Mouse (Mus musculus) layer of hippocampus, postnatal 14 days (tissue): ENCODE results near the gene Btaf1. TPM values are rescaled to one million over a fixed set of nuclear protein-coding genes. Genes with fewer than 3 reads are reported as not detected.
A peak's percentile ranks its signal among the peaks of the same experiment; 100 is the strongest.
"Not testable (repeated sequence)": the region's sequence is repeated elsewhere in the genome, so short reads cannot be mapped to it uniquely, and the experiment has no call there.

Source experiments
- DNase-seq, 2 experiments: peaks; one replicate each; pipeline ENCODE4 v3.0.0; 2021 to 2022; ENCODE audit warnings: low spot score in 2 of 2, mixed read lengths in 1 of 2
- total RNA-seq, 2 experiments: library from RNA; stranded (reverse); gene quantifications; 2 replicates each; pipeline ENCODE4 v1.2.3; 2021

Gene Btaf1
- total RNA-seq, 2 experiments from 2014 or later = 19.4 to 20.4 TPM

GRCm38 (mm10) chr19:36919466-36919865, 6.4 kb upstream of the Btaf1 start, which contains the start of gene Fgfbp3:
Gene Fgfbp3 (minus strand): TSS chr19:36919615.
- peak in 1 of 2 experiments; percentile 10 for DNase-seq

- DNase-seq = peak in 1 of 2 experiments; percentile 60
These were observed 3.9 kb upstream of the Btaf1 start for GRCm38 (mm10) chr19:36922015-36922414.

DNA sequence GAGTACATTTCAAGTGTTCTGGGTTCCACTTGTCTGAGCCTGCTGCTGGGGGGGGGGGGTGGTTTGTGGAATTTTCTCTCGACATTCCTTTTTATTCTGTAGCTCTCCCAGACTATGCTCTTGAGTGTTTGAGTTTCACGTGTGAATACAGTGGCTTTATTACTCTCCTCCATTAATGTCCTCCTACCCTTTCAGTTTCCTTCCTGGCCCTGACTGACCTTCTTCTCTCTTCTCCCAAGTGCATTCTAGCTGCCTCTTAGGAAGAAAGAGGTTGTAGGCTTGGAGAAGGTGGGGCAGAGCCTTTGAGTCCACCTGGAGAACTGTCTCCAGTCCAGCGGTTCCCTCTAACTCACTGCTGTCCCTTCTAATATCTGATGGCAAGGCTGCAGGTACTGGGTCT, 2.9 kb upstream of the Btaf1 start:
- no peak for DNase-seq

- DNase-seq = peak in 1 of 2 experiments; percentile 19
These were observed 816 bp downstream of the Btaf1 start for GRCm38 (mm10) chr19:36926553-36927236.

- DNase-seq = no peak
These were observed 2.0 kb downstream of the Btaf1 start for GRCm38 (mm10) chr19:36927800-36928361.

GRCm38 (mm10) chr19:36929816-36930215, 3.9 kb downstream of the Btaf1 start:
- no peak for DNase-seq

DNA sequence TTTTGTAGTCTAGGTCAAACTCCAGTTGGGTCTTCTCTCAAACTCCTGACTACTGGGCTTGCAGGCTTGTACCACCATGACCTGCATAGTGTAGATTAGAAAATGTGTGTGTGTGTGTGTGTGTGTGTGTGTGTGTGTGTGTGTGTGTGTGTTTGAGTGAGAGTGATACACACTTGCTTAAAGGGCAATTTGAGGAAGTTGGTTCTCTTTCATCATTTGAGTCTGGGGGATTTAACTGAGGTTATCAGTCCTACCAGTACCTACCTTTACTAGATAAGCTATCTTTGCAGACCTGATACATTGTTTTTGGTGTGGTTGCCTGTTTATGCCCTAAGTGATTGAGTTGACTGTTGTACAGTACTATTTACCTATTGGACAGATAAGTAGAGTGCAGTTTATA, 6.2 kb downstream of the Btaf1 start:
- no peak for DNase-seq

DNA sequence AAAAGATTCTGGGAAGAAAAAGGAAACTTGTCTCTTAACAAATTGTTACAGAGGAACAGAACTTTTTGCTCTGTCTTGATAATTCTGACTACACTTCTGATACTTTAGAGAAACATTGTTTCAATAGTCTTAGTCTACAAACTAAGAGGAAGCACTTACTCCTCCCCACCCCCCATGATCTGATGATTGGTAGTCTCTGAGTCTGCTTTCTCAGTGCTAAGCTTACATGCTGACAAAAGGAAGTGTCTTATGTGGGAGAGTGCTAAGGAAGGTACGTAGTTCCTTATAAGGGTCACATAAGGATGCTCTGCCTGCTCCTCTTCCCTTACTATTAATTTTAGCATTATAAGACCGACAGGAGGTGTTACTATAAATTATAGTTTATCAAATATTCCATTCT, 6.7 kb downstream of the Btaf1 start:
- no peak for DNase-seq

- no peak for DNase-seq
These were observed 10.4 kb downstream of the Btaf1 start for GRCm38 (mm10) chr19:36936285-36936684.

DNA sequence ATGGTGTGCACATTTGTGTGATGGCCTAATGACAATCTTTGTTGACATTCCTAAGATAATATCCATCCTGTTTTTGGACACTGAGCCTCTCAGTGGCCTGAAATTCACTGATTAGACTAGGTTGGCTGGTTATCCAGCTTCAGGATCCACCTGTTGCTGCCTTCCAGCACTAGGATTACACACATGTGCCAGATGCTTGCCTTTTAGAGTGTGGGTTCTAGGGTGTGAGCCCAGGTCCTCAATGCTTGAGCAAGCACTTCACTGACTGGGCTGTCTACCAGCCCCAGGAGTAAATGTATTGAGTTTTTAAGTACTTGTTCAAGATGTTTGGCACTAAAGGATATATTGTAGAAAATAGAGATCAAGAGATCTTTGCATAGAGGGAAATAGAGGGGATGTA, 12.1 kb downstream of the Btaf1 start:
- DNase-seq = no peak

GRCm38 (mm10) chr19:36940064-36940463, 14.2 kb downstream of the Btaf1 start:
- no peak for DNase-seq

DNA sequence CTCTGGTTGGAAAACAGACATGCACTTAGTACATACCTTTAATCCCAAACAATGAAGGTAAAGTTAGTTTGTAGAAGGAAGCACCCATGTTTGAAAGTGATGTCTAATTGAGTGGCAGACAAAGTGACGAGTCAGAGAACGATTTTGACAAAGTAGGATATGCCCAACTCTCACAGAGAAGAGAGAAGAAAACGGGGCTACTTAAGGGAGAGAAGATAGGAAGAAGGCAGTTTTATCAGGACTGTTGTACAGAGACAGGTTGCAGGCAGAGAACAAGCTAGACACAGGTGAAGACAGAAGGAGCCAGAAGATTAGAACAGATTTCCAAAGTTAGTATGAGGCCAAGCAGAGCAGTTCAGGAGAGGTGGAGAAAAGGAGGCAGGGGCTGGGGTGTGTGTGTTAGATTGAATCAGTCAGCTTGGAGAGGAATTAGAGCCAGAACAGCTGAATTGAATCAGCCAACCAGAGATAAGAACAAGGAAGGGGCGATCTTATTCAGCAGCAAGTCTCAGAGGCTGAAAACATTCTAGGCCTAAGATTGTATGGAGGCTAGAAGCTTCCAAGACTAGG, 27.8 kb downstream of the Btaf1 start:
- DNase-seq = no peak

GRCm38 (mm10) chr19:36958331-36958730, 32.5 kb downstream of the Btaf1 start:
- DNase-seq = no peak

DNA sequence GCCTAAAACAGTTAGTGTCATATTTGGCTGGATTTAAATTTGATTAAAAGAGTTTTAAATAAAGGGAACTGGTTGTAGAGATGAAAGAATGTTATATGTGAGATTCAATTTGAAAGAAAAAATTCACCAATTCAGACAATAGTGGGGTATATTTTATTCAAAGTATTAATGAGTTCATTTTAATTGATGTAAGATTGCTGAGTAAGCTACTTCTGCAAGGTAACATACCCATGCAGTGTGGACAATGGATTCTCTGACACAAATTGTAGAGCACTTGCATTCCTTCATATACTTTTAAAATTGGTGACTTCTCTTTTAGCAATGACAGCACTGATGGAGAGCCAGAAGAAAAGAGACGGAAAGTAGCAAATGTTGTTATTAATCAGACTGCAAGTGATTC, 35.4 kb downstream of the Btaf1 start:
- no peak for DNase-seq

DNA sequence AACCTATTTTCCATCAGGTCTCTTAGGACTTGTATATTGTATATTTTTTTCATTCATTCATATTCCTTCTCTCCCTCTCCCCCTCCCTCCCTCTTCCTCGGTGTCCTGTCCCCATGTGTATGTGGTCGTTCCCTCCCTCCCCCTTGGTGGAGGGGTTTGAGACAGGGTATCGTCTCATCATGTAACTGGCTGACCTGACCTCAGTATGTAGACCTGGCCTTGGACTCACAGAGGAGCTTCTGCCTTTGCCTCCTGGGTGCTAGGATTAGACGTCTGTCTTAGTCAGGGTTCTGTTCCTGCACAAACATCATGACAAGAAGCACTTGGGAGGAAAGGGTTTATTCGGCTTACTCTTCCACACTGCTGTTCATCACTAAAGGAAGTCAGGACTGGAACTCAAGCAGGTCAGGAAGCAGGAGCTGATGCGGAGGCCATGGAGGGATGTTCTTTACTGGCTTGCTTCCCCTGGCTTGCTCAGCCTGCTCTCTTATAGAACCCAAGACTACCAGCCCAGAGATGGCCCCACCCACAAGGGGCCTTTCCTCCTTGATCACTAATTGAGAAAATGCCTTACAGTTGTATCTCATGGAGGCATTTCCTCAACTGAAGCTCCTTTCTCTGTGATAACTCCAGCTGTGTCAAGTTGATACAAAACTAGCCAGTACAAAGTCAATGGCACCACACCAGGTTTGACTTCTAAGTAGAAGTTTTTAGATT, 36.8 kb downstream of the Btaf1 start:
- DNase-seq = not testable (repeated sequence)

GRCm38 (mm10) chr19:37004557-37004956, 78.7 kb downstream of the Btaf1 start:
- DNase-seq = no peak

GRCm38 (mm10) chr19:37009878-37010281, 84.0 kb downstream of the Btaf1 start:
- no peak for DNase-seq

GRCm38 (mm10) chr19:37013461-37013860, 87.6 kb downstream of the Btaf1 start:
- DNase-seq = no peak

GRCm38 (mm10) chr19:37014173-37014939, 88.5 kb downstream of the Btaf1 start:
- no peak for DNase-seq

DNA sequence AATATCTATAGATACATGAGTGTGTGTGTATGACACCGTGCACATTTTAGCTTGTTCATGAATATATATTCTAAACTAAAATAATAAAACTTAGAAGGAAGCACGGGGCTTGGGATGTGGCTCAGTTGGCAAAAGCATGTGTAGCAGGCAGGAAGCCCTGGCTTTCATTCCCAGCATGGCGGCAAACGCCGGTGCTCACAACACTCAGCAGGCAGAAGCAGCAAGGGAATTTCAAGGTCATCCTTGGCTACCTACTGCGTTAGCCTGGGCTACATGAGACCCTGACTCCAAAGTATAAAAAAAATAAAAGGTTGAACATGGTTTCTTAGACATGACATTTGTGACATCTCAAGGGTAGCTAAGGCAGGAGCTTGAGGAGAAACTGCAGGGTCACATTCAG, 91.0 kb downstream of the Btaf1 start:
- DNase-seq = no peak

- peak; percentile 43 to 55 for DNase-seq
These were observed 92.5 kb downstream of the Btaf1 start for GRCm38 (mm10) chr19:37018411-37018810.
